Mouse (Mus musculus): ENCODE data around the gene Ddost.
A peak's percentile ranks its signal among the peaks of the same experiment; 100 is the strongest.
"Not testable (repeated sequence)": the region's sequence is repeated elsewhere in the genome, so short reads cannot be mapped to it uniquely, and the experiment has no call there.

The Ddost gene

GRCm38 (mm10) chr4:138312105-138312504, 7.6 kb downstream of the Ddost start:
- no peak for DNase-seq

GRCm38 (mm10) chr4:138313021-138313420, 8.5 kb downstream of the Ddost start:
- DNase-seq = no peak

GRCm38 (mm10) chr4:138313795-138314194, 9.3 kb downstream of the Ddost start:
- no peak for DNase-seq

- DNase-seq = no peak
These were observed 11.3 kb downstream of the Ddost start for GRCm38 (mm10) chr4:138315781-138316180.

- DNase-seq = no peak
These were observed 11.8 kb downstream of the Ddost start for GRCm38 (mm10) chr4:138316369-138316768.

GRCm38 (mm10) chr4:138318509-138319266, 14.2 kb downstream of the Ddost start:
- peak in 1 of 2 experiments; percentile 31 for DNase-seq

GRCm38 (mm10) chr4:138319508-138319907, 15.0 kb downstream of the Ddost start:
- DNase-seq = peak; percentile 81 to 87

GRCm38 (mm10) chr4:138320711-138321110, 16.2 kb downstream of the Ddost start:
- no peak for DNase-seq

GRCm38 (mm10) chr4:138321488-138321887, 17.0 kb downstream of the Ddost start:
- DNase-seq = no peak

- no peak for DNase-seq
These were observed 18.2 kb downstream of the Ddost start for GRCm38 (mm10) chr4:138322692-138323091.

GRCm38 (mm10) chr4:138323753-138324152, 19.2 kb downstream of the Ddost start:
- DNase-seq = no peak

- no peak for DNase-seq
These were observed 19.9 kb downstream of the Ddost start for GRCm38 (mm10) chr4:138324451-138324850.

- DNase-seq = peak; percentile 99
These were observed 21.0 kb downstream of the Ddost start for GRCm38 (mm10) chr4:138325466-138326076.

GRCm38 (mm10) chr4:138326077-138326695, 21.7 kb downstream of the Ddost start, which contains the start of gene Pink1:
Pink1 (minus strand) TSS chr4:138326307.
- DNase-seq = peak; percentile 91 to 93

GRCm38 (mm10) chr4:138327155-138327554, 22.6 kb downstream of the Ddost start:
- not testable (repeated sequence) for DNase-seq

GRCm38 (mm10) chr4:138327891-138328470, 23.5 kb downstream of the Ddost start:
- no peak for DNase-seq

GRCm38 (mm10) chr4:138330264-138330671, 25.7 kb downstream of the Ddost start:
- no peak for DNase-seq

- DNase-seq = no peak
These were observed 27.1 kb downstream of the Ddost start for GRCm38 (mm10) chr4:138331647-138332046.

GRCm38 (mm10) chr4:138333135-138333534, 28.6 kb downstream of the Ddost start:
- no peak for DNase-seq

- no peak for DNase-seq
These were observed 30.5 kb downstream of the Ddost start for GRCm38 (mm10) chr4:138335036-138335435.

- no peak for DNase-seq
These were observed 31.1 kb downstream of the Ddost start for GRCm38 (mm10) chr4:138335648-138336047.

- no peak for DNase-seq
These were observed 32.3 kb downstream of the Ddost start for GRCm38 (mm10) chr4:138336876-138337275.

GRCm38 (mm10) chr4:138337341-138337740, 32.8 kb downstream of the Ddost start:
- DNase-seq = no peak
